Mouse (Mus musculus): ENCODE measurements around the gene Slc22a22.

GRCm38 (mm10) chr15:57457374-57457773, 20.1 kb downstream of the Slc22a22 start:
- TF ChIP-seq POLR2A (IDR thresholded peaks at IDR 0.05; ENCODE audit: borderline replicate concordance, control insufficient read depth, low read depth, low read length) (no peak), CTCF (IDR thresholded peaks at IDR 0.05; ENCODE audit: control insufficient read depth, insufficient read depth, low read length) (no peak)

All from bone marrow, adult 2 months (tissue).